Mouse (Mus musculus) liver, embryonic 12.5 days (tissue): ENCODE measurements around the gene Shisa5. TPM values are rescaled to one million over a fixed set of nuclear protein-coding genes. Genes with fewer than 3 reads are reported as not detected.

ENCODE experiments used
- ATAC-seq: fragments of 200-750 bp; cut with Nextera tagmentation; 2 replicates; pipeline ENCODE4 v1.8.0; 2017; ENCODE audit warnings: moderate number of reproducible peaks, mild to moderate bottlenecking, moderate library complexity
- H3K27ac ChIP-seq: fragments of 300-500 bp; sonication (generic); 2 replicates; pipeline ENCODE4 v1.5.1; 2016; ENCODE audit warnings: mild to moderate bottlenecking
- H3K27me3 ChIP-seq: fragments of 300-500 bp; sonication (generic); replicated peaks from 2 replicates; pipeline ENCODE4 v1.6.1; 2016; ENCODE audit warnings: mild to moderate bottlenecking, moderate library complexity
- H3K36me3 ChIP-seq: fragments of 300-500 bp; sonication (generic); 2 replicates; pipeline ENCODE4 v1.6.1; 2016; ENCODE audit warnings: mild to moderate bottlenecking, moderate library complexity
- H3K4me1 ChIP-seq: fragments of 300-500 bp; sonication (generic); 2 replicates; pipeline ENCODE4 v1.6.1; 2016
- H3K4me2 ChIP-seq: fragments of 300-500 bp; sonication (generic); 2 replicates; pipeline ENCODE4 v1.6.1; 2016; ENCODE audit warnings: mild to moderate bottlenecking, moderate library complexity
- H3K4me3 ChIP-seq: fragments of 300-500 bp; sonication (generic); 2 replicates; pipeline ENCODE4 v1.5.1; 2016; ENCODE audit warnings: mild to moderate bottlenecking, moderate library complexity
- H3K9ac ChIP-seq: fragments of 300-500 bp; sonication (generic); 2 replicates; pipeline ENCODE4 v1.6.1; 2016; ENCODE audit warnings: mild to moderate bottlenecking, moderate library complexity
- H3K9me3 ChIP-seq: fragments of 300-500 bp; sonication (generic); replicated peaks from 2 replicates; pipeline ENCODE4 v1.6.1; 2016; ENCODE audit warnings: mild to moderate bottlenecking, moderate library complexity
- WGBS: fragments of 180-500 bp; shearing (Covaris S2); methylation state at CpG from one replicate; pipeline ENCODE4 v1.1.7; 2016; ENCODE audit not compliant: insufficient replicate concordance; 5-methylcytosine and 5-hydroxymethylcytosine counted together
- polyA plus RNA-seq: library from polyadenylated mRNA; unstranded; fragments of >200 nt; fragmentation: Nextera tagmentation; extraction: Ambion mirVana; gene quantifications from 2 replicates; pipeline ENCODE4 v1.2.1, GENCODE M21; 2016

The Shisa5 gene
- polyA plus RNA-seq, 1 experiment from 2014 or later = 19.0 TPM

- Histone ChIP-seq H3K4me2 (peak overlapping the region; percentile 74), H3K4me1 (peaks cover 48% of the 10 kb centered on the region), H3K36me3 (peaks cover 22% of the 10 kb centered on the region), H3K9ac (no peak overlapping the region), H3K27ac (peak overlapping the region; percentile 64), H3K4me3 (no peak overlapping the region), H3K27me3 (peaks cover 67% of the 10 kb centered on the region), H3K9me3 (no peaks in the 10 kb centered on the region)
- no peak for ATAC-seq
- WGBS = 55% methylated on average over 6 of the region's 6 CpGs
Measured at GRCm38 (mm10) chr9:109097291-109097690, 58.9 kb downstream of the Shisa5 start.

- Histone ChIP-seq H3K9ac (no peak overlapping the region), H3K36me3 (peaks cover 22% of the 10 kb centered on the region), H3K9me3 (no peaks in the 10 kb centered on the region), H3K4me1 (peaks cover 48% of the 10 kb centered on the region), H3K27ac (peak overlapping the region; percentile 64), H3K27me3 (peaks cover 62% of the 10 kb centered on the region), H3K4me2 (peak overlapping the region; percentile 74), H3K4me3 (no peak overlapping the region)
- WGBS = 71% methylated on average over 5 of the region's 5 CpGs
- no peak for ATAC-seq
Measured at GRCm38 (mm10) chr9:109097831-109098230, 59.5 kb downstream of the Shisa5 start.

DNA sequence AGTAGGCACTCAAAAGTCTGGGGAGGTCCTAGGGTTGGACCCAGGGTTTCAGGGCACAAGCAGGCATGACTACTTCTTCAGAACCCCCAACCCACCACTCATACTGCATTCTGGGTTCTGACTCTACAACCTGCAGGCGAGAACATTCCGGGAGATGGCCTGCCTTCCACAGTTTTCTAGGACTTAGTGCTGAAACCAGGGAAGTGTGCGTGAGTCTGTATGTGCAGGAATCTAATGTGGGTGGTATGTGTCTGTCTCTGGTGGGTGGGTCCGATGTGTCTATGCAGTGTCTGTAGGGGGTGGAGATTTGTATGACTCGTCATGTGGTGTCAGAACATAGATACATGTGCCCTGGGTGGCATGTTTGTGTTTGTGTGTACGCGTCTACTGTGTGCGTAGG lies 60.0 kb downstream of the Shisa5 start:
- no peak overlapping the region for H3K4me3 ChIP-seq
- no peak overlapping the region for H3K9ac ChIP-seq
- H3K36me3 ChIP-seq = peaks cover 25% of the 10 kb centered on the region
- peaks cover 57% of the 10 kb centered on the region for H3K27me3 ChIP-seq
- 75% methylated on average over 8 of the region's 8 CpGs for WGBS
- H3K9me3 ChIP-seq = no peaks in the 10 kb centered on the region
- ATAC-seq = no peak
- peaks cover 45% of the 10 kb centered on the region for H3K4me1 ChIP-seq
- peak overlapping the region; percentile 64; the same call in 1 of the 2 replicates for H3K27ac ChIP-seq
- peak overlapping the region; percentile 74; the same call in 1 of the 2 replicates for H3K4me2 ChIP-seq

- no peaks in the 10 kb centered on the region for H3K9me3 ChIP-seq
- peaks cover 51% of the 10 kb centered on the region for H3K27me3 ChIP-seq
- peaks cover 39% of the 10 kb centered on the region for H3K4me1 ChIP-seq
- H3K36me3 ChIP-seq = peaks cover 28% of the 10 kb centered on the region
- 65% methylated on average over 6 of the region's 6 CpGs for WGBS
- H3K4me3 ChIP-seq = no peak overlapping the region
- H3K27ac ChIP-seq = no peak overlapping the region
- 0 out of 2 replicates have a peak overlapping the region, but pooled peaks have one; percentile 9 for H3K4me2 ChIP-seq
- ATAC-seq = no peak
- H3K9ac ChIP-seq = no peak overlapping the region
Measured at GRCm38 (mm10) chr9:109098969-109099368, 60.6 kb downstream of the Shisa5 start.

DNA sequence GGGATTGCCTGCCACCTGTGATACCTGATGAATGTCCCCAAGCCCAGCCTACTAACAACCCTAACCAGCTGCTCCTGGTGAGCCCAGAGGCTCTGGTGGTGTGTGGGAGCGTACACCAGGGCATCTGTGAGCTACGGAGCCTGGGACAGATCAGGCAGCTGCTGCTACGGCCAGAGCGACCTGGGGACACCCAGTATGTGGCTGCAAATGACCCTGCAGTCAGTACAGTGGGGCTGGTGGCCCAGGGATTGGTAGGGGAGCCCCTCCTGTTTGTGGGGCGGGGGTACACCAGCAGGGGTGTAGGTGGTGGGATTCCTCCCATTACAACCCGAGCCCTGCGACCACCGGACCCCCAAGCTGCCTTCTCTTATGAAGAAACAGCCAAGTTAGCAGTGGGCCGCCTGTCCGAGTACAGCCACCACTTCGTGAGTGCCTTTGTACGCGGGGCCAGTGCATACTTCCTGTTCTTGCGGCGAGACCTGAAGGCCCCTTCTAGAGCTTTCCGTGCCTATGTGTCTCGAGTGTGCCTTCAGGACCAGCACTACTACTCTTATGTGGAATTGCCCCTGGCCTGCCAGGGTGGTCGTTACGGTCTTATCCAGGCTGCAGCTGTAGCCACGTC lies 62.1 kb downstream of the Shisa5 start:
- no peak overlapping the region for H3K4me2 ChIP-seq
- no peak overlapping the region for H3K4me3 ChIP-seq
- peaks cover 36% of the 10 kb centered on the region for H3K27me3 ChIP-seq
- H3K4me1 ChIP-seq = peaks cover 27% of the 10 kb centered on the region
- 64% methylated on average over 20 of the region's 20 CpGs for WGBS
- no peak overlapping the region for H3K9ac ChIP-seq
- no peaks in the 10 kb centered on the region for H3K9me3 ChIP-seq
- no peak overlapping the region for H3K27ac ChIP-seq
- no peak for ATAC-seq
- peaks cover 35% of the 10 kb centered on the region for H3K36me3 ChIP-seq

- Histone ChIP-seq H3K9me3 (no peaks in the 10 kb centered on the region), H3K36me3 (peaks cover 47% of the 10 kb centered on the region), H3K27ac (no peak overlapping the region), H3K4me2 (no peak overlapping the region), H3K27me3 (peaks cover 21% of the 10 kb centered on the region), H3K4me1 (peaks cover 21% of the 10 kb centered on the region), H3K4me3 (no peak overlapping the region), H3K9ac (peak overlapping the region; percentile 4; the same call in 1 of the 2 replicates)
- 65% methylated on average over 5 of the region's 5 CpGs for WGBS
- no peak for ATAC-seq
Measured at GRCm38 (mm10) chr9:109101933-109102445, 63.6 kb downstream of the Shisa5 start.

- peaks cover 15% of the 10 kb centered on the region for H3K27me3 ChIP-seq
- no peak for ATAC-seq
Measured at GRCm38 (mm10) chr9:109102541-109102940, 64.2 kb downstream of the Shisa5 start.

DNA sequence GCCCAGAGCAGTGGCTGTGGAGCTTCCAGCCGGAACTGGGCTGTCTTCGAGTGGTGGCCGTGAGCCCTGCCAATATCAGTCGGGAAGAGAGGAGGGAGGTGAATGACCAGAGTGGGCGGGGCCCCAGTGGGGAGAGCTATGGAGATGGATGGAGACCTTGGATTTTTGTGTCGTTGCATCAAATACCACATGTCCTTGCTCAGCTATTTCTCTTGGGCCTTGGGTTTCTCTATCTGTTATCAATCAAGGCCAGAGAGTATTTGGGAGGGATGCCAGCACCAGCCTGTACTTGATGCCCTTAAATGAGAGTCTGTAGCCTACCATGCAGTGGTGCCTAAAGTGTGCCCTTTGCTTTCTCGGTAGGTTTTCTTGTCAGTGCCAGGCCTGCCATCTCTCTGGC lies 64.9 kb downstream of the Shisa5 start:
- no peak overlapping the region for H3K4me3 ChIP-seq
- peaks cover 11% of the 10 kb centered on the region for H3K4me1 ChIP-seq
- no peak for ATAC-seq
- H3K9me3 ChIP-seq = no peaks in the 10 kb centered on the region
- H3K27me3 ChIP-seq = peaks cover 8% of the 10 kb centered on the region; the same call in 1 of the 2 replicates
- no peak overlapping the region for H3K9ac ChIP-seq
- H3K36me3 ChIP-seq = peaks cover 52% of the 10 kb centered on the region
- no peak overlapping the region for H3K4me2 ChIP-seq
- no peak overlapping the region for H3K27ac ChIP-seq
- 64% methylated on average over 7 of the region's 7 CpGs for WGBS

More at GRCm38 (mm10) chr9:109102541-109102940, 64.2 kb downstream of the Shisa5 start:
- no peaks in the 10 kb centered on the region for H3K9me3 ChIP-seq
- WGBS = 55% methylated on average over 3 of the region's 3 CpGs
- H3K4me3 ChIP-seq = no peak overlapping the region
- H3K4me1 ChIP-seq = peaks cover 18% of the 10 kb centered on the region
- no peak overlapping the region for H3K9ac ChIP-seq
- peaks cover 47% of the 10 kb centered on the region for H3K36me3 ChIP-seq
- H3K27ac ChIP-seq = no peak overlapping the region
- H3K4me2 ChIP-seq = no peak overlapping the region

DNA sequence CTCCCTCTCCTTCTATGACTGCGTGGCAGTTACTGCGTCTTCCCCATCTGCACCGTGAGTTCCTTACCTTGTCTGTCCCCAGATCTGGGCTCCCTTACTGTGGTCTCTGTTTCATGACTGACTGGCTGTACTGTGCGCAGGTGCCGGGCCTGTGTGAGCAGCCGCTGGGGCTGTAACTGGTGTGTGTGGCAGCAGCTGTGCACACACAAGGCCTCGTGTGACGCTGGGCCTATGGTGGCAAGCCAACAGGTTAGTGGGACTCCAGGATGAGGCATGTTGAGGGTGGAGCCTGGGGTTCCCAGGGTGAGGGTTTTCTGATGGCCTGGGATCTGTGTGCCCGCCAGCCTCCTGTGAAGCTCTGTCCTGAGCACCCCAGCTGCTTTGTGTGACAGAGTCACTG lies 65.7 kb downstream of the Shisa5 start:
- no peaks in the 10 kb centered on the region for H3K27me3 ChIP-seq
- no peak overlapping the region for H3K27ac ChIP-seq
- H3K4me3 ChIP-seq = no peak overlapping the region
- ATAC-seq = no peak
- H3K9ac ChIP-seq = no peak overlapping the region
- no peak overlapping the region for H3K4me2 ChIP-seq
- H3K4me1 ChIP-seq = peaks cover 2% of the 10 kb centered on the region
- peaks cover 60% of the 10 kb centered on the region for H3K36me3 ChIP-seq
- 74% methylated on average over 9 of the region's 9 CpGs for WGBS
- no peaks in the 10 kb centered on the region for H3K9me3 ChIP-seq

- no peaks in the 10 kb centered on the region for H3K27me3 ChIP-seq
- H3K4me3 ChIP-seq = no peak overlapping the region
- WGBS = 69% methylated on average over 12 of the region's 12 CpGs
- no peaks in the 10 kb centered on the region for H3K4me1 ChIP-seq
- ATAC-seq = no peak; the same call in 1 of the 2 replicates
- H3K9ac ChIP-seq = no peak overlapping the region
- no peak overlapping the region for H3K27ac ChIP-seq
- H3K36me3 ChIP-seq = peaks cover 69% of the 10 kb centered on the region
- no peak overlapping the region for H3K4me2 ChIP-seq
- no peaks in the 10 kb centered on the region for H3K9me3 ChIP-seq
Measured at GRCm38 (mm10) chr9:109105011-109105410, 66.6 kb downstream of the Shisa5 start.

DNA sequence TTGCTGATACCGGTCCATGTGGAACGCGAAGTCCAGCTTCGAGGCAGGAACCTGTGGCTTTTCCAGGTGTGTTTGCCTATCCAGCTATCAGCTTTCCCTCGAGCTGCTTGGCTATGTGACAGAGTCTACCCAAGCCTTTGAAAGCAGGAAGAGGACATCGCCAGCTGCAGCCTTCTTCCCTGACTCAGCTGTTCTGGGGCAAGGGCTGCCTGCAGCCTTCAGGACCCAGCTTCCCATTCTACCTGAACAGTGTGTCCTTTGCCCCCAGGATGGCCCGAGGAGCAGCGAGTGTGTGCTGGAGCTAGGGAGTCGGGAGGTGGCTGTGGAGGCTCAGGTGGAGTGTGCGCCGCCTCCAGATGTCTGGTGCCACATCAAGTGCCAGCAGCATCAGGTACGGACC lies 67.3 kb downstream of the Shisa5 start:
- H3K4me1 ChIP-seq = no peaks in the 10 kb centered on the region
- H3K9ac ChIP-seq = no peak overlapping the region
- no peak for ATAC-seq
- H3K4me2 ChIP-seq = no peak overlapping the region
- H3K36me3 ChIP-seq = peaks cover 69% of the 10 kb centered on the region
- no peaks in the 10 kb centered on the region for H3K9me3 ChIP-seq
- 68% methylated on average over 12 of the region's 12 CpGs for WGBS
- H3K27ac ChIP-seq = no peak overlapping the region
- H3K4me3 ChIP-seq = no peak overlapping the region
- H3K27me3 ChIP-seq = no peaks in the 10 kb centered on the region

GRCm38 (mm10) chr9:109107341-109107740 lies 69.0 kb downstream of the Shisa5 start:
- WGBS = 68% methylated on average over 4 of the region's 6 CpGs
- H3K9ac ChIP-seq = no peak overlapping the region
- no peak for ATAC-seq
- peaks cover 67% of the 10 kb centered on the region for H3K36me3 ChIP-seq
- no peaks in the 10 kb centered on the region for H3K9me3 ChIP-seq
- no peaks in the 10 kb centered on the region for H3K27me3 ChIP-seq
- no peak overlapping the region for H3K27ac ChIP-seq
- H3K4me2 ChIP-seq = no peak overlapping the region
- H3K4me1 ChIP-seq = no peaks in the 10 kb centered on the region
- H3K4me3 ChIP-seq = no peak overlapping the region
